Mouse (Mus musculus): ENCODE measurements around the gene Sv2c.
"Not testable (repeated sequence)": the region's sequence is repeated elsewhere in the genome, so short reads cannot be mapped to it uniquely, and the experiment has no call there.

Gene Sv2c

DNA sequence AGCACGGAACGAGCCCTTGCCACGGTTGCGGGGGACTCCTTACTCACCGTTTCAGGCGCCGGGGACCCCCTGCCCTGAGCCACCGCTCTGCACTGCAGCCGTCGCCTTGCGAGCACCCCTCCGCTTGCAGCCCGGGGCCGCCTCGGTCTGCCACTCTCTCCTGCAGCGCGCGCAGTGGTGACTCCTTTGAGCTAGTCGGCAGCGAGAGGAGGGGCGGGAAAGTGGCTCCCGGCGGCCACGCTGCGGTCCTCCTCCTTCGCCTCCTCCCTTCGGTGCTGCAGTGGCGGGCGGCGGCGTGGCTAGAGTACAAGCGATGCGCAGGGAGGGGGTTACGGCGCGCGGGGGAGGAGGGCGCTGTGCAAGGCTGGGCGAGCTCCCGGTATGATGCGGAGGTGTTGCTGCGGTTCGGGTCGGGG is at the start of gene Sv2c:
TSS of gene Sv2c (minus strand) at position 177 of the 416 bp plus-strand sequence.
- no peak for DNase-seq (ENCODE audit: low spot score in 2 of 2)

GRCm38 (mm10) chr13:96180671-96181161 is 48.3 kb upstream of the Sv2c start:
- no peak for DNase-seq (ENCODE audit: low spot score in 2 of 2)

DNA sequence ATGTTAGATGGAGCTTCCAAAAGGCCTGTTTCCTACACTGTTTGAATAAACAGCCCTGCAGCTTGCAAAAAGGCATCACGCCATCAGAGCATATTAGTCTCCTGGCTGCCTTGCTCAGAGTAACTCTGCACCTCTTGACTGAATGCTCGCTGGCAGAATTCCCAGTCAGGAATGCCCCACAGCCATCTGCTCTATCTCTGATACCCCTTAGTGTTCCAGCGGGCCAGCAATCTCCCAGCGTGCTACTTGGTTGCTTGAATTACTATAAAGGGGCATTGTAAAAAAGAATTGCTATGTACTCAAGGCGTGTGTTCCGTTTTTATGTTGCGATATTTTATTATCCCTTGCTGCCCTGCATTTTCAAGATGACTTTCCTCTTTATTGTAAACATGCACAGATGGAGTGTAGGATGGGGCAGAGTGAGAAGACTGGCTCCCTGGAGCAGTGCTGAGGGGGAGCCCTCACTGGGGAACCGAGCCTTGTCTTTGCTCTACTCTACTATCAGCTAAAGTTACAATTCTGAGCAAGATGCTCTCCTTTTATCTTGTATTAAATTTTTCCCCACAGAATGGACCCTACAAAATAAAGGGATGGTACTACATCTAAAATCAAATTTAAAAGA is 43.3 kb upstream of the Sv2c start:
- no peak for DNase-seq (ENCODE audit: low spot score in 2 of 2)

DNA sequence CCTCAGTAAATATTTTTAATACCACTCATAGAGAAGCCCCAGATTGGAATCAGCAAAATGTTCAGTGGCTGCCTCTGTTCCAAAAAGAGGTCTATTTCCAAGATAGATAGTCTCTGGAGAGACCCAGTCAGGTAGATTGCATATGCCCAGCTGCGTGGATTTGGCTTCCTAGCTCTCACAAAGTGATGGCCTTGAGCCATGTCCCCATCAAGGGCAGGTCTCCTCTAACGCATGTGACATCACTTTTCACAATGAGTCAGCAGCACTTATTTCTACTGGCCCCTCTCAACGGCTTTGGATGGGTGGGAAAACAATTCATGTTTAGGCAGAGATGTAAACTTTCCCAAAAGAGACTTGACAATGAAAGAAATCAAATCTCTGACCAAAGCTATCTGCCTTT is 41.3 kb upstream of the Sv2c start:
- no peak for DNase-seq (ENCODE audit: low spot score in 2 of 2)

- DNase-seq (ENCODE audit: low spot score in 2 of 2): no peak
Observed at GRCm38 (mm10) chr13:96172290-96172689, 39.9 kb upstream of the Sv2c start.

DNA sequence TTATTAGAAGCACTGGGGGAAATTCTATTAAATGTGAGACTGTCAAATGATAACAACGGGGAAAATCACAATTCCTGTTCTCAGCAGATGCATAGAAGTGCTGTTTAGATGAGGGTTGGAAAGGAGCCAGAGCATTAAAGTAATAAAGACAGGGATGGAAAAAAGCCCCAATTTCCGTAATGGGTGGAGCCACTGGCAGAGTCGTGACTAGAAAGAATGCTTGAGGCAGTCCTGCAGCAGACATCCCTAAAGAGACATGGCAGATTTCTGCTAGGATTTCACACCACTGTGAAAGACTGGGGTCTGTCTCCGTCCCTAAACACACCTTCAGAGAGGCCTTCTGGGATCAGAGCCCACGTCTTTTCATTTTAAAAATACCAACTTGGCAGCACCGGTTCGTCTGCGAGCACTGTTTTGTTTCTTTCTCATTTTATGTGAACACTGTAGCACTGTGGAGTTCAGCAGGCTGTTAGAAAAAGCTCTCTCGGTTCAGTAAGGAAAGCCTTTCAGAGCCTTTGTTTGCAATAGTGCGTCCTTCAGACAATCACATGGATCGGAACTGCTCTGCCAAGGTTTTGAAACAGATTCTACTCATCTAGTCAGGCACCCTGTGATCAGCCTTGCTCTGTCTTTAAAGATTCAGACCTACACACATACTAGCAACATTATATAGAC is 36.8 kb upstream of the Sv2c start:
- no peak for DNase-seq (ENCODE audit: low spot score in 2 of 2)

DNA sequence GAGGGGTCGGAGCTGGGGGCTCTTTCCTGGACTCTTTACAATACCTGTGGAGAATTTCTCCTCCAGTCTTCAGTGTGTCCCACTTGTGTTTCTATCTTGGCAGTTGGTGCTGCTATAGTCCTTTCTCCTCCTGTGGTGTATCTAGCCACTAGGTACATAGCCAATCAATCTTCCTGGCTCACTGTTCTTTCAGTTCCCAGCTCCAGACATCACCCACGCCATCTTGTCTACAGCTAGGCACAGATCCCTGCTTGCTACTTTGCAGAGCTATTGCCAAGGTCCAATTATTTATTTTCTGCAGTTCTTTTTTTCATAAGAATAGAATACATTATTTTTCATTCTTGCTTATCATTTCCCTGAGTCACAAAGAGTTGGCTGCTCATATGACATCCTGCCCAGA is 34.2 kb upstream of the Sv2c start:
- no peak for DNase-seq (ENCODE audit: low spot score in 2 of 2)

DNA sequence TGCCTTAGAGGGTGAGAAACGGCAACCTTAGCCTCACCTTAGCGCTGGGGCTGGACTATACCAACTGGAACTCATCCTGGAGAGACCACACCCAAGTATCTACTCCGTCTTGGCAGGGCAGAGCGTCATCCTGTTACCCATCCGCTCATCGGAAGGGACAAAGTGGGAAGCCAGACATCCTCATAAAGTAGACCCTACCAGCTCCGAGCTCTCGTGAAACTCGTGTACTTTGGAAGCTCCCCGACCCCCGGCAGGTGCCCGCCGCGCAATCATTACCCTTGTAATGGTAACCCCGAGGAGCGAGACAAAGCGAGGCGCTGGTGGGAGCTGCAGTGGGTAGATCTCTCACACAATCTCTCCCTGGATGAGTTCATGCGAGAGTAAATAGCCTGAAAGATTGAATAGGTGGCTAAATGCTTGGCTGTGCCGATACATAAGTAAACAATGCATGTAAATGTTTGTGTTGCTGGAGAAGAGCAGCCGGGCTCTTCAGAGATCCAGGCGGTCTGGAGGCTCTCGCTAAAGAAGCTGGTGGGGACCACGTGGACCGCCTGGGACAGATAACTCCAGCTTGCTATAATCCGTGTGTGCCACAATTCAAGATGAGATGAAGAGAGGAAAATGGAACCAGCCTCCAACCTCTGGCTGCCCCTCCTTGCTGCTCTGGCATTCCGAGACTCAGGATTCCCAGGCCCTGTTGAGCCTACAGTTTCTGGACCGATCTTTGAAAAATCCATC is 1.2 kb upstream of the Sv2c start:
- no peak for DNase-seq (ENCODE audit: low spot score in 2 of 2)

GRCm38 (mm10) chr13:96132833-96133232 is 456 bp upstream of the Sv2c start:
- no peak for DNase-seq (ENCODE audit: low spot score in 2 of 2)

DNA sequence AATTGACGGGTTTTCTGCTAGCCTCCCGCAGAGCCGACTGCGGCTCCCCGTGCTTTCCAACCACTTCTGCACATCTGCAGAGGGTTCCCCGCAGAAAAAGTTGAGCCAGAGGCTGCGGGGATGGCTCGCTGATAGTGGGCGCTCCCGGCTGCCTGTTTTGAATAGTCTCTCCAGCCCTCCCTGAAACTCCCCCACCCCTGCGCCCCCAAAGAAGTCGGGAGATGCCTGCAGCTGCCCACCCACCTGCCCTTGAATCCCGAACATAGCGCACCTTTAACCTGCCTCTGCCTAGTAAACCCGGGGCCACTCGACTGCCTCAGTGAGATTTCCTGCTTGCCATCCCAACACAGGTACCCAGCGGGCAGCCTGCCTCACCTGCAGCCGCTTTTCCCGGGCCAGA is 466 bp downstream of the Sv2c start:
- no peak for DNase-seq (ENCODE audit: low spot score in 2 of 2)

GRCm38 (mm10) chr13:96131050-96131449 is 1.3 kb downstream of the Sv2c start:
- no peak for DNase-seq (ENCODE audit: low spot score in 2 of 2)

- DNase-seq (ENCODE audit: low spot score in 2 of 2): no peak
Observed at GRCm38 (mm10) chr13:96129081-96129480, 3.3 kb downstream of the Sv2c start.

- no peak for DNase-seq (ENCODE audit: low spot score in 2 of 2)
Observed at GRCm38 (mm10) chr13:96126669-96127068, 5.7 kb downstream of the Sv2c start.

- no peak for DNase-seq (ENCODE audit: low spot score in 2 of 2)
Observed at GRCm38 (mm10) chr13:96125011-96125410, 7.4 kb downstream of the Sv2c start.

- no peak for DNase-seq (ENCODE audit: low spot score in 2 of 2)
Observed at GRCm38 (mm10) chr13:96112711-96113110, 19.7 kb downstream of the Sv2c start.

- DNase-seq (ENCODE audit: low spot score in 2 of 2): no peak
Observed at GRCm38 (mm10) chr13:96110767-96111166, 21.6 kb downstream of the Sv2c start.

GRCm38 (mm10) chr13:96106367-96106766 is 26.0 kb downstream of the Sv2c start:
- DNase-seq (ENCODE audit: low spot score in 2 of 2): no peak

- no peak for DNase-seq (ENCODE audit: low spot score in 2 of 2)
Observed at GRCm38 (mm10) chr13:96090929-96091328, 41.4 kb downstream of the Sv2c start.

GRCm38 (mm10) chr13:96085581-96086302 is 46.6 kb downstream of the Sv2c start:
- no peak for DNase-seq (ENCODE audit: low spot score in 2 of 2)

GRCm38 (mm10) chr13:96081754-96082153 is 50.6 kb downstream of the Sv2c start, which contains the start of gene Gm17190:
Gm17190 (plus strand) TSS chr13:96082054.
- DNase-seq (ENCODE audit: low spot score in 2 of 2): not testable (repeated sequence)

- not testable (repeated sequence) for DNase-seq (ENCODE audit: low spot score in 2 of 2)
Observed at GRCm38 (mm10) chr13:96081276-96081675, 51.1 kb downstream of the Sv2c start, which contains the start of gene Gm20075. Gm20075 (minus strand) TSS chr13:96081376.

- DNase-seq (ENCODE audit: low spot score in 2 of 2): no peak
Observed at GRCm38 (mm10) chr13:96073555-96073954, 58.8 kb downstream of the Sv2c start.
